Mouse (Mus musculus) testis, adult 2 months (tissue): ENCODE results near the gene Zfp574. TPM values are rescaled to one million over a fixed set of nuclear protein-coding genes. Genes with fewer than 3 reads are reported as not detected.

Experiments
- H3K27ac ChIP-seq: fragments of 200-500 bp; 2 replicates; pipeline ENCODE4 v1.5.1; 2012; ENCODE audit warnings: low read depth, low read length; ENCODE audit not compliant: control insufficient read depth, insufficient read depth
- H3K27me3 ChIP-seq: fragments of 200-500 bp; 2 replicates; pipeline ENCODE4 v1.6.1; 2012; ENCODE audit warnings: mild to moderate bottlenecking, low read length, moderate library complexity; ENCODE audit not compliant: control insufficient read depth, insufficient read depth
- H3K36me3 ChIP-seq: fragments of 200-500 bp; 2 replicates; pipeline ENCODE4 v1.6.1; 2012; ENCODE audit warnings: mild to moderate bottlenecking, low read length; ENCODE audit not compliant: control insufficient read depth, insufficient read depth
- H3K4me1 ChIP-seq: fragments of 200-500 bp; 2 replicates; pipeline ENCODE4 v1.6.1; 2012; ENCODE audit warnings: low read length; ENCODE audit not compliant: control insufficient read depth, insufficient read depth
- H3K4me3 ChIP-seq: fragments of 200-500 bp; 2 replicates; pipeline ENCODE4 v1.5.1; 2012; ENCODE audit warnings: low read depth, mild to moderate bottlenecking, low read length, moderate library complexity, mixed read lengths; ENCODE audit not compliant: control insufficient read depth
- CTCF ChIP-seq: fragments of 200-500 bp; IDR thresholded peaks from 2 replicates; pipeline ENCODE4 v1.5.1; 2012; ENCODE audit warnings: low read depth, mild to moderate bottlenecking, inconsistent platforms, low read length, moderate library complexity; ENCODE audit not compliant: control insufficient read depth, insufficient read depth, insufficient replicate concordance
- POLR2A ChIP-seq: fragments of 200-500 bp; IDR thresholded peaks from 2 replicates; pipeline ENCODE4 v1.6.1; 2012; ENCODE audit warnings: low read depth, mild to moderate bottlenecking, inconsistent platforms, low read length, moderate library complexity; ENCODE audit not compliant: control insufficient read depth
- polyA plus RNA-seq: library from polyadenylated mRNA; depleted of rRNA; stranded (reverse); fragments of >200 nt; gene quantifications from 2 replicates; pipeline ENCODE4 v1.2.3, GENCODE M21; 2012

Zfp574 gene
- polyA plus RNA-seq, 1 experiment, result 267 TPM

DNA sequence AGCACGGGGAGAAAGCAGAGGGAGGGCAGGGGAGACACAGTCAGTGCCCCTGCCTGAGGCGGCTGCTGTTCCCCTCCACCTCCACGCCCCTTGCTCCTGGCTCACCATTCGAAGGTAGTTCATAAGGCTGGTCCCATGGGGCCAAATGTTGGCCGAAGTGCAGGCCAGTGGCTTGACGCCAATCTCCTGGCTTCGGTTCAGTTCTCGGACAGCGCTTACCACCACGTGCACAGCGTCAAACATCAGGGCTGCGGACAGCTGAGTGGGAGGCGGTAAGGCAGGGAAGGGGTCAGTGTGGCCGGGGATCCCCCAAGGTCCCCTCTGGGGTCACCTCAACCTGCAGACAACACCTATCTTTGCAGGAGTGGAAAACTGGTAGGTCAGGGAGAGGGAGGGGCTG, 13.5 kb upstream of the Zfp574 start:
- TF ChIP-seq CTCF, result no peak
- TF ChIP-seq POLR2A, result no peak
- H3K27ac ChIP-seq, result no peak overlapping the region
- no peak overlapping the region for H3K4me3 ChIP-seq
- no peaks in the 10 kb centered on the region for H3K4me1 ChIP-seq
- peaks cover 14% of the 10 kb centered on the region for H3K36me3 ChIP-seq
- no peaks in the 10 kb centered on the region for H3K27me3 ChIP-seq

DNA sequence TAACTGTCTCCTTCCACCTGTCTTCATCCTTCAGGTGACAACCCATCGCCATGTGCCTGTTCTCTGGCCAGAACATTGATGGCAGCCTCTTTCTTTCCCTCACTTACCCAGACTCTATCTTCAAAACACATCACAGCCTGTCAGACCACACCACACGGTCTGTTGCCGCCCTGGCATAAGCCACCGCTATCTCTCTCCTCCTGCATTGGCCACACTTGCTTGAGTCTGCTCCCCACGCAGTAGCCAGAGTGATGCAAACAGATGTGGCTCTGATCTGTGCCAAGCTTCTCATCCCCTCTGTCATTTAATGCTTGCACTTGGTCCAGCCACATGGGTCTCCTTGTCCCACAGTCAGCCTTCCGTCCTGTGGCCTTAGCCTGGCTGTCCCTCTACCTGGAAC, 9.0 kb upstream of the Zfp574 start:
- H3K36me3 ChIP-seq, result peaks cover 7% of the 10 kb centered on the region
- H3K4me1 ChIP-seq, result 0 out of 2 replicates have a peak, but pooled peaks cover 2% of the 10 kb centered on the region
- H3K4me3 ChIP-seq, result no peak overlapping the region
- no peak overlapping the region for H3K27ac ChIP-seq
- no peak for TF ChIP-seq CTCF
- no peak for TF ChIP-seq POLR2A
- H3K27me3 ChIP-seq, result no peaks in the 10 kb centered on the region

DNA sequence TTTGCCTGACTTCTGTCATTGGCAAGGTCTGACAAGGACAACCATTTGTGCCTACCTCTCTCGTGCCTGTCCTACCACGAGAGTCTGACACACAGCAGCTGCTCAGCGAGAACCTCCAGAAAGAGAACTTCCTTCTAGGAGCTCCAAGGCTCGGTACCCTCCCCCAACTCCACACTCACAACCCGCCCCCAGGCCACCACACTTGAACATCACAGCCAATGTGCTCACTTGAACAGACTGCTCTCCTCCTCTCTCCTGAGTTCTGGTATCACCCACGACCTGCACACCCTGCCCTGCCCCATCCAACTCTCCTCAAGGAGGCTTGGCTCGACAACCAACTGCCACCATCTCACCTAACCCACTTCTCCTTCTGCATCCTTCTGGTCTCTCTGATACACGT, 8.5 kb upstream of the Zfp574 start:
- Histone ChIP-seq H3K27me3 (no peaks in the 10 kb centered on the region), H3K4me1 (peaks cover 2% of the 10 kb centered on the region; the same call in 1 of the 2 replicates), H3K36me3 (peaks cover 7% of the 10 kb centered on the region), H3K27ac (no peak overlapping the region), H3K4me3 (no peak overlapping the region)
- TF ChIP-seq CTCF (no peak), POLR2A (no peak)

DNA sequence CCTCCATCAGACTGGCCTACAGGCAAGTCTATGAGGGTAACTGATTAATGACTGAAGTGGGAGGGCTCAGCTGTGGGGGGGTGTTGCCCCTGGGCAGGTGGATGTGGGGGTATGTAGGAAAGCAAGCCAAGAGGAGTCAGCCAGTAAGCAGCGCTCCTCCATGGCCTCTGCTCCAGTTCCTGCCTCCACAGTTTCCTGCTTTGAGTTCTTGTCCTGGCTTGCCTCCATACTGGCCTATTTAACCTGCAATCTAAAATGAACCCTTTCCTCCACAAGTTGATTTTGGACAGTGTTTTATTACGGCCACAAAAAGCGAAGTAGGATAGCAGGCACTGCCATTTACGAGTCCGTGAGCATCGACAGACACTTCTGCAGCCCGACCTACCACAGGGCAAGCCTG, 5.0 kb upstream of the Zfp574 start:
- H3K36me3 ChIP-seq, result peaks cover 3% of the 10 kb centered on the region
- TF ChIP-seq CTCF (0 out of 2 replicates have a peak, but pooled peaks have one; percentile 8), POLR2A (no peak)
- H3K4me1 ChIP-seq, result peaks cover 10% of the 10 kb centered on the region
- no peaks in the 10 kb centered on the region for H3K27me3 ChIP-seq
- no peak overlapping the region for H3K27ac ChIP-seq
- H3K4me3 ChIP-seq, result no peak overlapping the region; the same call in 1 of the 2 replicates

DNA sequence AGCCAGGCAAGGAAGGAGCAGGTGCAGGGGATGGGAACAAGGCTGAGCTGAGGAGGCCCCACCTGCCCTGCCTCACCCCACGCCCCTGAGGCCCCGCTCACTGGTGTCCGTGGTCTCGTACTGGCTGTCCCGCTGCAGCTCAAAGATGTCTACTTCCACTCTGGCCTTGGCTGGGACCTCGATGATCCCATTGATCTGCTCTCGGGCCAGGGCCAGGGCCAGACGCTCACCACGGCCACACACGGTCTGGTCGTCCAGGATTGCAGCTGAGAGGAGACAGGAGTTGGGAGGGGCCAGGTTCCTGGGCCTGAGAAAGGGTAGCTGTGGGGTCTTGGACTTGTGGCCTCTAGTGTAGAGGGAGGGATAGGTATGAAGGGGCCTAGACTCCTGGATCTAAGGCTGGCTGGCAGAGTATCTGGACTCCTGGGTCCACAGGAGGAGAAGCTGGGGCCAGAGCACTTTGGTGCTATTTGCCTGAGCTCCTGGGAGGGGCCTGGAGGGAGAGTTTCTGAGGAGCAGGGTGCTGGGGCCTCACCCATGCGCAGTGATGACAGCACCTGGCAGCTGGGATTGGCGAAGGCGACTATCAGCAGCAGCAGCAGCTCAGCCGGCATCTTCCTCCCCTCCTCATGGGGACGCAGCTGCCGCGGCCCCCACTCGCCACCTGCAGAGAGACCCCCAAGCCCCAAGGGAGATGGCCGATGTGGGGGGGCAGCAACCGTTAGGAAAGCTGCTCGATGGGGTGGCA, 4.3 kb upstream of the Zfp574 start:
- Histone ChIP-seq H3K27ac (no peak overlapping the region), H3K4me1 (peaks cover 11% of the 10 kb centered on the region), H3K36me3 (peaks cover 3% of the 10 kb centered on the region; the same call in 1 of the 2 replicates), H3K27me3 (no peaks in the 10 kb centered on the region), H3K4me3 (peak overlapping the region; percentile 7)
- TF ChIP-seq POLR2A (no peak), CTCF (no peak)

DNA sequence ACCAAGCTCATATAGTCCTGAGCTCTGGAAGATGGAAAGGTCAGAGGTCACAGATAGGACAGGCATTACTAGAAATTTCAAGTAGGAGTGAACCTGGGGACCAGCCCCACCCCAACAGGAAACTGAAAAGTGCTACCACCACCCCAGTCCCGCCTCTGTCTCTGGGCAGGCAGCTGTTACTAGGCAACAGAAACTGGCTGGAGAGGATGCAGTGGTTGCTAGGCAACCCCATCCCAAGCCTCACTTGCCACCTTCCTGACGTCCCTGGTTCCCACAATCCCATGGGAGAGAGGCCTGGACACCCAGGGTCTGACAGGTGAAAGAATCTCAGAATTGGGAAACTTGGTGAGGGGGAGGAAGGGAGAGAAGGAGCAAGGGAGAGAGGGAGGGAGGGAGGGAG, 3.6 kb upstream of the Zfp574 start:
- Histone ChIP-seq H3K36me3 (peaks cover 3% of the 10 kb centered on the region; the same call in 1 of the 2 replicates), H3K27ac (no peak overlapping the region), H3K4me3 (peak overlapping the region; percentile 7), H3K4me1 (peaks cover 17% of the 10 kb centered on the region), H3K27me3 (no peaks in the 10 kb centered on the region)
- TF ChIP-seq CTCF (no peak), POLR2A (no peak)

DNA sequence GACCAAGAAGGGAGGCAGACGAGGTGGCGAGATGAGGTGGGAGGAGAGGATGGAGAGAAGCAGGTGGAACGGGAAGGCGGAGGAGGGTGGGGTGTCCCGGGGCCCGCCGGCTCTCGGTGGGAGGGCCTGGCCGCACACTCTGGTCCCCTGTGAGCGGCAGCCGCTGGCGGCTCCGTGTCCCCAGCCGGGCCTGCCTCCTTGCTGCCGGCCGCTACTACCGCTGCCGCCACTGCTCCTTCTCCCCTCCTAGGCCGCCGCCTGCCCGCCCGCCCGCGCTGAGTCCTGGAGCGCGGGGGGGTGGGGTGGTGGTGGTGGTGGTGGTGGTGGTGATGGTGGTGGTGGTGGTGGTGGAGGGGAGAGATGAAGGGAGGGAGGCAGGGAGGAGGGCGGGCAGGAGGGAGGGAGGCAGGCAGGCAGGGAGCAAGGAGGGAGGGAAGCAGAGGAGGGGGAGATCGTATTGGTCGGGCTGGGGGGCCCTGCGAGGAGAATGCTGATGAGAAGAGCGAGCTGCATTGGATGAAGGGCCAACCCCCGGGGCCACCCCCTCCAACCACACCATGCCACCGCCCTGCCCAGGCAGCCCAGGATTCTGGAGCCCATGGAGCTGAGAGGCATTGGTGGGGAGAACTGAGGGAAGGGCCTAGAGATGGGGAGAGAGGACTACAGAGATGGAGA, 486 bp downstream of the Zfp574 start:
- H3K27ac ChIP-seq, result no peak overlapping the region
- no peaks in the 10 kb centered on the region for H3K27me3 ChIP-seq
- H3K4me1 ChIP-seq, result peaks cover 24% of the 10 kb centered on the region
- peak overlapping the region; percentile 83 for H3K4me3 ChIP-seq
- H3K36me3 ChIP-seq, result peaks cover 3% of the 10 kb centered on the region; the same call in 1 of the 2 replicates
- TF ChIP-seq POLR2A, result no peak
- no peak for TF ChIP-seq CTCF
